1 mouse cellular context compared by ENCODE assay signal in genomic region chr15:79892213-79892541, GRCm38 (mm10).
TF ChIP-seq lines count a peak whose summit lies in the region.

No protein-coding gene starts in this region.

TF ChIP-seq in MEL, 35 proteins besides CTCF, POLR2A, EP300 and RAD21 (continued from another document):
- TF ChIP-seq ETS1 (IDR thresholded peaks at IDR 0.05; ENCODE audit: low read depth, low read length) (0 out of 2 replicates have a peak, but pooled peaks have one; percentile 11), TAL1 (IDR thresholded peaks at IDR 0.05; ENCODE audit: low read length) (no peak), HCFC1 (IDR thresholded peaks at IDR 0.05; ENCODE audit: low read depth, low read length) (peak; percentile 50; the same call in 1 of the 2 replicates), MAZ (IDR thresholded peaks at IDR 0.05; ENCODE audit: low read depth, low read length) (no peak), GATA1 (IDR thresholded peaks at IDR 0.05; ENCODE audit: low read depth, low read length) (no peak), JUND (IDR thresholded peaks at IDR 0.05; ENCODE audit: low read depth, low read length) (no peak), SIN3A (IDR thresholded peaks at IDR 0.05; ENCODE audit: low read length) (no peak; the same call in none of the 2 replicates), USF1 (IDR thresholded peaks at IDR 0.05; ENCODE audit: low read depth, low read length) (no peak), MYC (IDR thresholded peaks at IDR 0.05; ENCODE audit: low read depth, low read length) (no peak), ZC3H11A (IDR thresholded peaks at IDR 0.05; ENCODE audit: low read depth, low read length) (no peak), ZKSCAN1 (IDR thresholded peaks at IDR 0.05; ENCODE audit: low read depth, low read length) (no peak), ELF1 (IDR thresholded peaks at IDR 0.05; ENCODE audit: low read depth, low read length) (peak; percentile 62), E2F4 (IDR thresholded peaks at IDR 0.05; ENCODE audit: borderline replicate concordance, low read depth, low read length) (no peak), ZMIZ1 (IDR thresholded peaks at IDR 0.05; ENCODE audit: low read depth, low read length) (no peak), MYB (IDR thresholded peaks at IDR 0.05; ENCODE audit: low read depth, low read length) (no peak), TBP (IDR thresholded peaks at IDR 0.05; ENCODE audit: low read depth, low read length) (peak; percentile 69), NRF1 (IDR thresholded peaks at IDR 0.05; ENCODE audit: insufficient read depth, low read depth, low read length, poor library complexity, severe bottlenecking) (no peak), SMC3 (IDR thresholded peaks at IDR 0.05; ENCODE audit: low read depth, low read length) (no peak), CHD2 (IDR thresholded peaks at IDR 0.05; ENCODE audit: low read length) (no peak), POLR2AphosphoS2 (IDR thresholded peaks at IDR 0.05; ENCODE audit: low read length) (peak; percentile 62; the same call in 1 of the 2 replicates)
